Mouse (Mus musculus) thymus, adult 2 months (tissue): Measurements from ENCODE around the gene Upp2. TPM values are rescaled to one million over a fixed set of nuclear protein-coding genes. Genes with fewer than 3 reads are reported as not detected.

Experiments used
- DNase-seq: peaks from one replicate; pipeline ENCODE4 v3.0.0; 2021
- H3K27ac ChIP-seq: fragments of 200-500 bp; 2 replicates; pipeline ENCODE4 v1.5.1; 2012; ENCODE audit warnings: low read length, control low read depth; ENCODE audit not compliant: control insufficient read depth, insufficient read depth
- H3K27me3 ChIP-seq: fragments of 200-500 bp; 2 replicates; pipeline ENCODE4 v1.6.1; 2012; ENCODE audit warnings: mild to moderate bottlenecking, low read length, moderate library complexity, mixed read lengths; ENCODE audit not compliant: control insufficient read depth, insufficient read depth
- H3K36me3 ChIP-seq: fragments of 200-500 bp; 2 replicates; pipeline ENCODE4 v1.6.1; 2012; ENCODE audit warnings: mild to moderate bottlenecking, low read length, moderate library complexity; ENCODE audit not compliant: control insufficient read depth, insufficient read depth
- H3K4me1 ChIP-seq: fragments of 200-500 bp; replicated peaks from 2 replicates; pipeline ENCODE4 v1.6.1; 2012; ENCODE audit warnings: low read length; ENCODE audit not compliant: control insufficient read depth, insufficient read depth
- H3K4me3 ChIP-seq: fragments of 200-500 bp; 2 replicates; pipeline ENCODE4 v1.5.1; 2012; ENCODE audit warnings: mild to moderate bottlenecking, low read length, control low read depth, moderate library complexity; ENCODE audit not compliant: control insufficient read depth, insufficient read depth
- CTCF ChIP-seq: fragments of 200-500 bp; IDR thresholded peaks from 2 replicates; pipeline ENCODE4 v1.5.1; 2012; ENCODE audit warnings: mild to moderate bottlenecking, control low read depth, low read length, moderate library complexity, borderline replicate concordance; ENCODE audit not compliant: control insufficient read depth, poor library complexity, insufficient read depth; ENCODE audit errors: extremely low read depth
- POLR2A ChIP-seq: fragments of 200-500 bp; IDR thresholded peaks from 2 replicates; pipeline ENCODE4 v1.6.1; 2012; ENCODE audit warnings: mild to moderate bottlenecking, low read length, control low read depth, moderate library complexity; ENCODE audit not compliant: control insufficient read depth, poor library complexity, insufficient read depth; ENCODE audit errors: extremely low read depth
- WGBS: fragments of 180-500 bp; shearing (Covaris S2); methylation state at CpG from one replicate; pipeline ENCODE4 v1.1.7; 2018; 5-methylcytosine and 5-hydroxymethylcytosine counted together
- polyA plus RNA-seq: library from polyadenylated mRNA; depleted of rRNA; stranded (reverse); fragments of >200 nt; gene quantifications from 2 replicates; pipeline ENCODE4 v1.2.3, GENCODE M21; 2012

Upp2 gene
- polyA plus RNA-seq, 1 experiment = 1.8 TPM

DNA sequence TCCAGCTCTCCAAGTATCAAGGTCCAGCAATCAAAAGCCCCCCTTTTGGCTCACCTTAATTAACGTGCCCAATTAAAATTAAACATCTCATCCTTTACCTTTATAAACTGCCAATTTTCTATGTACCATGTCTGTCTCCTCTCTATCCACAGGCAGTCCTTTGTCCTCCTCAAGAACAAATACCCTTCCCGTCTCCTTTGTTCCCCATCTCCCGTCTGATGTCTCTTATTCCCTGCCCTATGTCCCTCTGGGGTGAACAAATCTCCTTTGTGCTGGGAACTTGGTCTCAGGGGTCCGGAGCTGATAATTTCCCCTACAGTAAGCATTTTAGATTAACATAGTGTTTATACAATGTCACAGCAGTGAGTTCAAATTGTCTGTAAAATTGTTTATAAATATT, 230.4 kb downstream of the Upp2 start:
- Histone ChIP-seq H3K27me3 (no peaks in the 10 kb centered on the region), H3K4me3 (no peak overlapping the region), H3K36me3 (no peaks in the 10 kb centered on the region), H3K4me1 (no peaks in the 10 kb centered on the region), H3K27ac (no peak overlapping the region)
- DNase-seq = no peak
- 92% methylated on average over 4 of the region's 4 CpGs for WGBS
- TF ChIP-seq CTCF (no peak), POLR2A (no peak)

DNA sequence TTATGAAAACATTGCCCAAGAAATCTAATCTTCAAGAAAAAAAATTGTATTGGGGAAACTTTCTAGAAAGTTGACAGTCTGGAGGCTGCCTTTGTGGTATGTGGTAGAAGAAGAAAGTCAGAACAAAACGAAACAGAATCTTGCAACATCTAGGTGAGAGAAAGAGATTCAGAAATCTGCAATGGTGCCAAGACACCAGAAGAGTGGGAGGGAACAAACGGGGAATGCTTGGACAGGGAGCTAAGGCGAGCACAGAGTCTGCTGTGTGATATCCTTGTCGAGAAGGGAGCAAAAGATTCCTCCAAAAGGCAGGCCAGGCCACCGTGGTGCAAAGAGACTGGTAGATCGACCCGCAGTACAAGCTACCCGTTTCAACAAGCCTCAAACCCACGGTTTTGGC, 232.0 kb downstream of the Upp2 start:
- Histone ChIP-seq H3K4me3 (no peak overlapping the region), H3K36me3 (no peaks in the 10 kb centered on the region), H3K27ac (no peak overlapping the region), H3K27me3 (no peaks in the 10 kb centered on the region), H3K4me1 (no peaks in the 10 kb centered on the region)
- DNase-seq = no peak
- WGBS = 85% methylated on average over 9 of the region's 9 CpGs
- TF ChIP-seq CTCF (no peak), POLR2A (no peak)

DNA sequence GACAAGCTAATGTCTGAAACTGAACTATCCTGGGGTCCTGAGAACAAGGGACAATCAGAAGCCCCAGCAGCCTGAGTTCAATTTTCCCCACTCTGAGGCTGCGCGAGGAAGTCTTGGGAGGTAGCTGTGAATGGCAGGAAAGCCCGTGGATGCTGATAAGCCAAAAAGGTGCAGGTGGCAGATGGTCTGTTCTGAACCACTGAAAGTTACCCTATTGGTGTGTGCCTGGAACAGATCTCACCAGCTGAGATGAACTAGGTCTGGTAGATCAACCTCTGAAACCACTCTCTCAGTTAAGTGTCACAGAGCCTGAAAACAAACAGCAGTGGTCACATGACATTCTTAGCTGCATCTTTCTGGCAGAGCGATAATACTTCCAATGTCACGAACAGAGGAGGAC, 232.5 kb downstream of the Upp2 start:
- no peak for DNase-seq
- Histone ChIP-seq H3K4me1 (no peaks in the 10 kb centered on the region), H3K27me3 (no peaks in the 10 kb centered on the region), H3K4me3 (no peak overlapping the region), H3K36me3 (no peaks in the 10 kb centered on the region), H3K27ac (no peak overlapping the region)
- WGBS = 78% methylated on average over 5 of the region's 5 CpGs
- TF ChIP-seq POLR2A (no peak), CTCF (no peak)

DNA sequence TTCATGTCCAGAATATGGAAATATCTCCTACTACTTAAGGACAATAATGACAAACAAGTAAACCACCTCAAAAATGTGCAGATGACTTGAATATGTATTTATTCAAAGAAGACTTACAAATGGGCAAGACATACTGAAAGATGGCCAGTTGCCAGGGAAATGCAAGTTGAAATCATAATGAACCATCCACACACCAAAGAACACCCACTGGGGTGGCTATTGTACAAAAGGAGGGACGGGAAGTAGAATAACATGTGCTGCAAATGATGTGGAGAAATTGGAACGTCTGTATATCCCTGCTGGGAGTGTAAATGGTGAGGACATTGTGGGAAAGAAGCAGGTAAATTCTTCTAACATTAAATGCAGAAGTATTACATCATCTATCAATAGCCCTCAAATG, 245.8 kb downstream of the Upp2 start:
- H3K4me1 ChIP-seq = no peaks in the 10 kb centered on the region
- TF ChIP-seq CTCF (no peak), POLR2A (no peak)
- WGBS = 73% methylated on average over 2 of the region's 2 CpGs
- H3K4me3 ChIP-seq = no peak overlapping the region
- H3K27ac ChIP-seq = no peak overlapping the region
- no peaks in the 10 kb centered on the region for H3K36me3 ChIP-seq
- DNase-seq = no peak
- no peaks in the 10 kb centered on the region for H3K27me3 ChIP-seq

DNA sequence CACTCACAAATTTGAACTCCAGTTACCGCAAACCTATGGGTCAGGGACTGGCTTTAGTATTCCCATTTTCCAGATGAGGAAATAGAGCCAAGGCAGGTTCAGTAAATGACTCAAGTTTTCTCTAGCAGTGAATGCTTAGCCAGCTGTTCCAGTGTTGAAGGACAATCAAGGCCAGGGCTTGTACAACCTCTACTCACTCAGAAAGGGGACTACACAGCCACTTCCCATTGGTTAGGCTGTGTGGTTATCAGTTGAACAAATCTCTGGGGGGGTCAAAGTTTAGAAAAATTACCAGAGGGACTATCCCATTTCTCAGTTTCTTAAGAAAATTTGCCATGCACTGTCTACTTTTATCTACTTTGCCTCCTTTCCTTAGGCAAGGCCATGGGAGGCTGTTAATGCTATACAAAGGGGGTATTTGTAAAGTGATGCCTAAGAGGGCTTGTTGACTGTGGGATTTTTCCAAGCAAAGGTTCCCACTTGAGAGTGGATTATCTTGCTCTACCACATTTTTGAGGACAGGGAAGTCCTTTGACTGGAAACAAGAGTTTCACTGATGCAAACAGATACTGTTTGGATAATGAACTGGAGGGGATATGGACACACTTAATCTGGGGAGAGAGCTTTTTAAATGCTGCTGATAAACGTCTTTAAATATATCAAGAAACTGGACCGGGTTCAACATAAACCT, 262.0 kb downstream of the Upp2 start:
- TF ChIP-seq CTCF = no peak
- TF ChIP-seq POLR2A = no peak
- no peak for DNase-seq
- no peak overlapping the region for H3K27ac ChIP-seq

DNA sequence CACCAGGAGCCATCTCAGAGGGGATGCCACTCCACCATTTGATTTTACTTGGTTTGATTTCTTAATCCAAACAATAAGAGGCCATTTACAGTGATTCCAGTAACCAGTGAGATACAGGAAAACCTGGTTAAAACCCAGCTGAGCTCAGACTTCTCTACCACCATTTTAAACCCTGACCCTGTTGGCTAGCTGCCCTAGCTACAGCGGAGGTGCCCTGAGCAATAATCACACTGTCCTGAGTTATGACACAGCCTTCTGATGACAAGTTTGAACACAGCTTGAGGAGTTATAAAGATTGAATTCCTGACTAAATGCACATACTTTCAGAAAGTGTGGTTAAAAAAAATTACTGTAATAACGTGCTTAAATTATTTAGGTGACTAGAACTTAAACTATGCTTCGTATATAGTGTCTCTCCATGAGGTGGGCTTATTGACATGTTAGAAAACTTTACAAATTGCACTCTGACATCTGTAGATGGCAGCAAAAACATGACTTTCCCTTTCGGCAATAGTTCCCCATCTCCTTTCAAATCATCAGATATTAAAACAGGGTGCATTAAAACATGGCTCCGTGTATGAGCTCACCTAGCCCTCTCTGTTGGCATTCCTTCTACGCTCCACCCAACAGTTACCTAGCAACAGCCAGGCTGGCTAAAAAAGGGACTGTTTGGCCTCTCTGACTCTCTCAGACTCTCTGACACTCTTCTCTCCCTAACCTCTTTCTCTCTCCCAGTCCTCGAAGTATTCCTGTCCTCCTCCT, 263.1 kb downstream of the Upp2 start:
- Histone ChIP-seq H3K4me1 (no peaks in the 10 kb centered on the region), H3K27me3 (no peaks in the 10 kb centered on the region), H3K4me3 (no peak overlapping the region), H3K36me3 (no peaks in the 10 kb centered on the region), H3K27ac (no peak overlapping the region)
- WGBS = 62% methylated on average over 7 of the region's 7 CpGs
- DNase-seq = no peak
- TF ChIP-seq POLR2A (no peak), CTCF (no peak)

More for the DNA sequence above, 262.0 kb downstream of the Upp2 start:
- 77% methylated on average over 3 of the region's 3 CpGs for WGBS
- no peaks in the 10 kb centered on the region for H3K27me3 ChIP-seq
- H3K36me3 ChIP-seq = no peaks in the 10 kb centered on the region
- no peaks in the 10 kb centered on the region for H3K4me1 ChIP-seq
- no peak overlapping the region for H3K4me3 ChIP-seq
